Mouse (Mus musculus) embryonic facial prominence, embryonic 13.5 days (tissue): Measurements from ENCODE around the gene Cbfa2t3. TPM values are rescaled to one million over a fixed set of nuclear protein-coding genes. Genes with fewer than 3 reads are reported as not detected.
A peak's percentile ranks its signal among the peaks of the same experiment; 100 is the strongest.

Source experiments
- ATAC-seq: fragments of 200-750 bp; cut with Nextera tagmentation; 2 replicates; pipeline ENCODE4 v1.8.0; 2017; ENCODE audit warnings: low read depth; ENCODE audit not compliant: insufficient number of reproducible peaks, insufficient read depth, low FRiP score, low TSS enrichment
- H3K27ac ChIP-seq: fragments of 300-500 bp; sonication (generic); 2 replicates; pipeline ENCODE4 v1.5.1; 2015; ENCODE audit warnings: moderate library complexity, mild to moderate bottlenecking, inconsistent platforms
- H3K27me3 ChIP-seq: fragments of 300-500 bp; sonication (generic); 2 replicates; pipeline ENCODE4 v1.6.1; 2015; ENCODE audit warnings: mild to moderate bottlenecking, inconsistent platforms
- H3K36me3 ChIP-seq: fragments of 300-500 bp; sonication (generic); 2 replicates; pipeline ENCODE4 v1.6.1; 2015; ENCODE audit warnings: mild to moderate bottlenecking, inconsistent platforms
- H3K4me1 ChIP-seq: fragments of 300-500 bp; sonication (generic); 2 replicates; pipeline ENCODE4 v1.6.1; 2015; ENCODE audit warnings: inconsistent platforms
- H3K4me2 ChIP-seq: fragments of 300-500 bp; sonication (generic); 2 replicates; pipeline ENCODE4 v1.6.1; 2015; ENCODE audit warnings: moderate library complexity, mild to moderate bottlenecking, inconsistent platforms
- H3K4me3 ChIP-seq: fragments of 300-500 bp; sonication (generic); 2 replicates; pipeline ENCODE4 v1.5.1; 2015; ENCODE audit warnings: mild to moderate bottlenecking, inconsistent platforms
- H3K9ac ChIP-seq: fragments of 300-500 bp; sonication (generic); 2 replicates; pipeline ENCODE4 v1.6.1; 2015; ENCODE audit warnings: mild to moderate bottlenecking, inconsistent platforms
- H3K9me3 ChIP-seq: fragments of 300-500 bp; sonication (generic); 2 replicates; pipeline ENCODE4 v1.6.1; 2016; ENCODE audit warnings: inconsistent platforms
- WGBS: fragments of 180-500 bp; shearing (Covaris S2); methylation state at CpG from one replicate; pipeline ENCODE4 v1.1.7; 2015; ENCODE audit warnings: mixed read lengths; 5-methylcytosine and 5-hydroxymethylcytosine counted together
- polyA plus RNA-seq: library from polyadenylated mRNA; unstranded; fragments of >200 nt; fragmentation: Nextera tagmentation; extraction: Ambion mirVana; gene quantifications from 2 replicates; pipeline ENCODE4 v1.2.1, GENCODE M21; 2015

Gene Cbfa2t3
- polyA plus RNA-seq, 1 experiment from 2014 or later = 4.6 TPM

DNA sequence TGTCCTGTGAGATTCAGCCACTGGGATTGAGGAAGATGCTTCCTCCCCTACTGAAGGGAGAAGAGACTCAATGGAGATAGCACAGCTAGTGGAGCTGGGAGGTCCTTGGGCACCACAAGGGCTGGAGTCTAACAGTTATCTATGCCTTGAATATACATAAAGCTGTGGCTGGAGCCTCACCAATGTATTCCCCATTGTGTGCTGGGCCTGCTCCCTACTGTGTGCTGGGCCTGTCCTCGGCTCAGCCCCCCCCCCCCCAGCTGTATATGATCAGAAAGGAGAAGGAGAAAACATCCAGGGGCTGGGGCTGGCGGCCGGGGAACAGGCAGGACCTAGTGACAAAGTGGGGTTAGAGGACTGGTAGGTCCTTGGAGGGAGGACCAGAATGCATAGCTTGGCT is 36.2 kb upstream of the Cbfa2t3 start:
- H3K4me3 ChIP-seq = no peak overlapping the region
- peaks cover 25% of the 10 kb centered on the region for H3K4me1 ChIP-seq
- WGBS = 49% methylated on average over 3 of the region's 3 CpGs
- ATAC-seq = no peak
- H3K9ac ChIP-seq = no peak overlapping the region
- H3K27ac ChIP-seq = no peak overlapping the region
- H3K4me2 ChIP-seq = no peak overlapping the region
- no peaks in the 10 kb centered on the region for H3K9me3 ChIP-seq
- peaks cover 23% of the 10 kb centered on the region for H3K27me3 ChIP-seq
- H3K36me3 ChIP-seq = no peaks in the 10 kb centered on the region

DNA sequence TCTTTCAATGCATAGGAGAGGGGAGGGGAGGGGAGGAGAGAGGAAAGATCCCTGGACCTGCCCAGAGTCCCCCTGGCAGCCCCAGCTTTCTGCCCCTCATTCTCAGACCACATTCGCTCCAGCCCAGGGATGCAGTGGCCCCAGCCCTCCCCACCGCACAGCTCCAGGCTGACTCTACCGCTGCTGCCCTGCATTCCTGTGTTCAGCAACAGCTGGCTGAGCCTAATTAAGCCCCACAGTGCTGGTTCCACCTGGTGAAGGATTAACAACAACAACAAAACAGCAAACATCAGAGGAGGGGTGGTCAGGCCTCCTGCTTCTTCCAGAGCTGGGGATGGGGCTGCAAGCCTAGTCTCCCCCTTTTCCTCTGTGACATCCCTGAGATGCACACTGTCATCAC is 29.7 kb upstream of the Cbfa2t3 start:
- Histone ChIP-seq H3K27ac (no peak overlapping the region), H3K9ac (no peak overlapping the region), H3K9me3 (no peaks in the 10 kb centered on the region), H3K36me3 (no peaks in the 10 kb centered on the region), H3K4me3 (no peak overlapping the region), H3K4me1 (peaks cover 13% of the 10 kb centered on the region; the same call in 1 of the 2 replicates), H3K4me2 (no peak overlapping the region), H3K27me3 (peaks cover 3% of the 10 kb centered on the region; the same call in 1 of the 2 replicates)
- ATAC-seq = no peak
- 7% methylated on average over 3 of the region's 3 CpGs for WGBS

DNA sequence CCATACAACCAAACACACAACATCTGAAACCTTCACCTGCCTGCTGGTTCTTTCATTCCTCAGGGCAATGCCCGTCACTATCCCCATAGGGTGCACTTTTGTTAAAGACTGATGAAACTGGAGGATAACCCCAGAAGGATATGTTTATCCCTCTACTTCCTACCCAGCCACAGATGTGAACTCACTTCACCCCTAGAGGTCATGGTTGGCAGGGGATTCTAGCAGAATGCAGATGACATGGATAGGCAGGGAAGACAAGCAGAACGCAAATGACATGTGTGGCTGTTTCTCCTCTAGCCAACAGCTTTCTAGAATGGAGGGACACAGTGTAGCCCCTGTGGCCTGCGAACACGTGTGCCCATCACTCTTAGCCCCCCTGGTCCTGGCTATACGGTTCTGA is 28.5 kb upstream of the Cbfa2t3 start:
- no peaks in the 10 kb centered on the region for H3K9me3 ChIP-seq
- H3K4me1 ChIP-seq = peaks cover 13% of the 10 kb centered on the region; the same call in 1 of the 2 replicates
- H3K4me3 ChIP-seq = no peak overlapping the region
- H3K27me3 ChIP-seq = peaks cover 6% of the 10 kb centered on the region
- H3K4me2 ChIP-seq = no peak overlapping the region
- WGBS = 60% methylated on average over 5 of the region's 5 CpGs
- ATAC-seq = no peak
- H3K27ac ChIP-seq = no peak overlapping the region
- no peak overlapping the region for H3K9ac ChIP-seq
- no peaks in the 10 kb centered on the region for H3K36me3 ChIP-seq

DNA sequence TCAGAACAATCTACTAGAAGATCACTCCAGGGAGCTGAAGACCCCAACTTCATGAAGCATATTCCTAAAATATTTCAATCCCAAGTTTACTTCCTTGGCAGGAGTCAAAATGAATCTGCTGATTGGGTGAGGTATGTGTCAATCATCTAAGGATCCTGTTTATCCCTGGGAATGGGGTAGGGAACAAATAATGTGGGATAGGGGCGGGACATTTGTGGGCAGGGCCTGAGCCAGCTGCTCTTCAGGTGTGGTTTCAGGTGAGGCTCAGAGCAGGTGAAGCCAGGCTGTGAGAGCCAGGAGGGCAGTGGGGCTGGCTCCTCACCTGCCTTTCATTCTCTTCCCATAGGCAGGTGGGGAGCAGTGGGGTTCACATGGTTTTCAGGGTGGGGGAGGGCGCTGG is 27.9 kb upstream of the Cbfa2t3 start:
- no peak for ATAC-seq
- WGBS = 53% methylated on average over 2 of the region's 2 CpGs
- no peak overlapping the region for H3K27ac ChIP-seq

DNA sequence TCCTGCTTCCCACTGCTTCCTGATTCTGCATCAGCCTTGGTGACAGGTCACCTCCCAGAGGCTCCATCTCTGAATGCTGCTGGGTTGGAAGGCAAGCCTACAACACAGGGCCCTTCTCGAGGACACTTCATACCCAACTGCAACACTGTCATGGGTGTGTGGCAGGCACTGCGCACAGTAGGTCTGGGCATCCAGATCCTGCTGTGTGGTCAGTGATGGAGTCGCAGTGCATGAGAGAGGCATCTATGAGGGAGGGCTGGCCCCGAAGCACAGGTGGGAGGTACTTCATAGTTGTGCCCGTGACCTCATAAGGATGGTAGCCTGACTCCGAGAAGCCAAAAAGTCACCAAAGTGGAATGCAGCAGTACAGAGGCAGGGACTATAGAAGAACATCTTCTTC is 26.3 kb upstream of the Cbfa2t3 start:
- Histone ChIP-seq H3K27ac (no peak overlapping the region), H3K4me3 (no peak overlapping the region), H3K9me3 (no peaks in the 10 kb centered on the region), H3K4me2 (no peak overlapping the region), H3K36me3 (no peaks in the 10 kb centered on the region), H3K4me1 (peaks cover 18% of the 10 kb centered on the region; the same call in 1 of the 2 replicates), H3K9ac (no peak overlapping the region), H3K27me3 (peaks cover 28% of the 10 kb centered on the region)
- WGBS = 90% methylated on average over 6 of the region's 6 CpGs
- ATAC-seq = no peak

More for the DNA sequence above, 27.9 kb upstream of the Cbfa2t3 start:
- Histone ChIP-seq H3K36me3 (no peaks in the 10 kb centered on the region), H3K27me3 (peaks cover 12% of the 10 kb centered on the region), H3K4me1 (peaks cover 13% of the 10 kb centered on the region; the same call in 1 of the 2 replicates), H3K4me2 (no peak overlapping the region), H3K9me3 (no peaks in the 10 kb centered on the region), H3K9ac (no peak overlapping the region), H3K4me3 (no peak overlapping the region)

DNA sequence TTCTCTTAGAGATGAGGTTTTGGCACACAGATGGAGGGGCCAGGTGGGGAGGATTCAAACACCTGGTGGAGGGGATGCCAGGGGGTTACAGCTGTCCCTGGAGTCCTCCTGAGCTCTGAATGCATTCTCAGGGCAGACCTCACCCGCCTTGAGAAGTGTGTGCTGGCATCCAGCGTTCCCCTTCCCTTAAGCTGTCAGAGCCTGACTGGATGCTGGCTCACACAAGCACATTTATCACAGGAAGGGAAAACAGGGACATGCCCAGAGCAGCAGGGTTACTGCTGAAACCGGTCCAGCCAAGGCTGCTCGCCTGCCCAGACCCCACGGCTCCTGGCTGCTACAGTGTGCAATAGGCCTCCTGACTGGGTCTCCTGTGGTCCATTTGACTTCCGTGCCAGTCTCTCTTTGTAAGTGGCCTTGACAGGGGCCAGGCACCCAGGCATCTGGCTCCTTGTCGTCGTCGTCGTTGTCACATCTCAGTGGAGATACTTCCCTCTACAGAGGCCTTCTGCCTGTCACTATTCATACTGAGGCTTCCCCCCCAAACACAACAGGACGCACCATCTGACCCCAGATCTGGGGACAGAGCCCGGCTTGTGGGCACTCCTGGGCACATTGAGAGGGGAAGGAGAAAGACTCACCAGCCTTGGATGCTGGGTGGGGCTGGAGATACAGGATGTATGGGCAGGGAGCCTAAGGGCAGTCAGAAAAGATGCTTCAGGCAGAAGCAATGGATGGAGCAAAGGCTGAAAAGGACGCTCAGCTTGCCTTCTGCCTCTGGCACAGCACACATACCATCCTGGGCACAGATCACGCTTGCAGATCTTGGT is 22.1 kb upstream of the Cbfa2t3 start:
- no peak overlapping the region for H3K27ac ChIP-seq
- peaks cover 53% of the 10 kb centered on the region for H3K27me3 ChIP-seq
- WGBS = 59% methylated on average over 14 of the region's 14 CpGs

DNA sequence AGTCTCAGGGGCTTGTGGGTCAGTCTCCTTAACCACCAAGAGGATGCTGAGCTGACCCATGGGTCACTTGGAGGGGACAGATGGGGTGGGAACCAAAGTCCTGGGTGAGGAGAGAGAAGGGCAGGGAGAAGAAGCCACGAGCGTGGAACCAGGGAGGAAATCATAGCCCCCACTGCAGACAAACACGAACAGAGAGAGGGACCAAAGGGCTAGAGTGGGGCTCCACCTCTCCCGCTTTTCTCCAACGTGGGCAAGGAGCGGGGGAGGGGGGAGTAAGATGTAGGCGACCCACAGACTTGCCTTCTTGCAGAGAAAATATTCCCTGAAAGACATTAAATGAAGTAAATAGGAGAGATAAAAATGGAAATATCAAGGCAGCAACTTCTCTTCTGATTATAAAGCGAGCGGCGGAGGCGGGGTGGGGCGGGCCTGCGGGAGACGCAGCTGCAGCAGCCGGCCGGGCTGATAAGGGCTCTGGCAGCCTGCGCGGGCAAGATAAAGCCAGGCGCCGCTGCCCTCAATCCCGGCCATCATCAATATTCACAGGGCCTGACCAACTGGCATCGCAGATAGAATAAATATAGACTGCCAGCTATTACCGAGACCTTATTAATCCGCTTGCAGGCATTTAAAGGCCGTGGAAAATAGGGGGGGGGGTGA is 21.3 kb upstream of the Cbfa2t3 start:
- H3K27ac ChIP-seq = no peak overlapping the region
- 18% methylated on average over 25 of the region's 25 CpGs for WGBS
- peak overlapping the region; percentile 18 for H3K4me3 ChIP-seq
- peak overlapping the region; percentile 40 for H3K4me2 ChIP-seq
- H3K9me3 ChIP-seq = no peaks in the 10 kb centered on the region
- no peak overlapping the region for H3K9ac ChIP-seq
- H3K4me1 ChIP-seq = peaks cover 18% of the 10 kb centered on the region
- H3K27me3 ChIP-seq = peaks cover 53% of the 10 kb centered on the region
- no peaks in the 10 kb centered on the region for H3K36me3 ChIP-seq
- ATAC-seq = no peak

More for the DNA sequence above, 22.1 kb upstream of the Cbfa2t3 start:
- ATAC-seq = no peak
- H3K9me3 ChIP-seq = no peaks in the 10 kb centered on the region
- no peak overlapping the region for H3K9ac ChIP-seq
- H3K4me2 ChIP-seq = no peak overlapping the region
- H3K36me3 ChIP-seq = no peaks in the 10 kb centered on the region
- peaks cover 18% of the 10 kb centered on the region for H3K4me1 ChIP-seq
- no peak overlapping the region for H3K4me3 ChIP-seq

DNA sequence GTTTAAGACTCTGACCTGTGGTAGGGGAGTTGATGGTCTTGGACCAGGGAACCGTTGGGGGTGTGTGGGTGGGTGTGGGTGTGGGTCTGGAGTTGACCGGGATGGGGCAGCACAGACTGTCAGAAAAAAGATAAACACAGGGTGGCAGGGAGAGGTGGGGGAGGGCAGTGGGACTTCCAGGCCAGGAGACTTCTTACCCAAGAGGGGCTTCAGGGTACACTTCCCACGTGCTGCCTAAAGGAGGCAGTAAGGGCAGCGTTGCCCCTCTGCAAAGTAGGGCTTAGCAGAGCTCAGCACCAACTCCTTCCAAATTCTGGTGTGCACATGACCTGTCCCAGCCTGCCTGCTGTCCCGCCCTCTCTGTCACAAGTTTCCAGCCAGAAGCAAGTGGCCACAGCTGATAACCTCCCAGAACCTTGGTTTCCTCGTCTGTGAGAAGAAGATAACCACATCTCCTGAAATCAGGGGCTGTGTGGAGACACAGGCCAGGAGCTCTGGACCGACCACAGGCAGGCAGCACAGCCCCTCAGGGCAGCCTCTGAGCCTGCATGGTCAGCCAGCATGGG is 20.7 kb upstream of the Cbfa2t3 start:
- peaks cover 53% of the 10 kb centered on the region for H3K27me3 ChIP-seq
- 29% methylated on average over 7 of the region's 7 CpGs for WGBS
- H3K27ac ChIP-seq = no peak overlapping the region
- H3K36me3 ChIP-seq = no peaks in the 10 kb centered on the region
- no peak overlapping the region for H3K4me3 ChIP-seq
- H3K4me2 ChIP-seq = peak overlapping the region; percentile 40; the same call in 1 of the 2 replicates
- H3K9ac ChIP-seq = no peak overlapping the region
- peaks cover 18% of the 10 kb centered on the region for H3K4me1 ChIP-seq
- no peak for ATAC-seq
- H3K9me3 ChIP-seq = no peaks in the 10 kb centered on the region

DNA sequence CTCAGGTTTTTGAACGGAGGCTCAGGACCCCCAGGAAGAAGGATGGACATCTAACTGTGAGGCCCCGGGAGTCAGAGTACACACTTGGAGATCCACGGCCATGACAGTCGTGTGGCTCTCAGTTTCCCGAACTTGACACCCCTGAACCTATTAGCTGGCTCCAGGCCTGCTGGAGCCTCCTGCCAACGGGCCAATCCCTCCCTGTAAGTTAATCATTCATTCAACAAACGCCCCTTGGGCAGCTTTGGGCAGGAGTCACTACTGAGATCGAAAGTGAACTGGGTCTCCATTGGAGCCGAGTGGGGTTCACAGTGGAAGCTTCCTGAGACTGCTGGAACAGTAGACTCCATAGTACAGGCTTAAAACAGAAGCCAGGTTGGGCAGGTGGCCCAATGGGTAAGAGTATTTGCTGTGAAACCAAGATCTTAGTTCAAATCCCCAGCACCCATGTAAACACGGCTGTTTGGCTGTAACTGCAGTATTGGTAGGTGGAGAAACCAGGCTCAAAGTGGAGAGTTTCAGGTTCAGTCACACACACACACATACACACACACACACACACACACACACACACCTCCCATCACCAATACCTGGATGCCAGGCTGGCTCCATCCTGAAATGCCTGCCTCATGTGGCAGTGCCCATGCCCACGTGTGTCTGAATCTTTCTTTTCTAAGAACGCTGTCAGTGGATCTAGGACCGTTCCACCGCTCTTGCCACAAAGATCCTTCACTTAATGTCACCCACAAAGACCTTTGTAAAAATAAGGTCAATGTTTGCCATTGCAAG is 20.0 kb upstream of the Cbfa2t3 start:
- no peak overlapping the region for H3K4me2 ChIP-seq
- H3K4me1 ChIP-seq = peaks cover 18% of the 10 kb centered on the region
- H3K9ac ChIP-seq = no peak overlapping the region
- no peak for ATAC-seq
- peaks cover 53% of the 10 kb centered on the region for H3K27me3 ChIP-seq
- no peak overlapping the region for H3K27ac ChIP-seq
- no peaks in the 10 kb centered on the region for H3K9me3 ChIP-seq
- H3K4me3 ChIP-seq = no peak overlapping the region
- H3K36me3 ChIP-seq = no peaks in the 10 kb centered on the region
- 78% methylated on average over 14 of the region's 14 CpGs for WGBS

DNA sequence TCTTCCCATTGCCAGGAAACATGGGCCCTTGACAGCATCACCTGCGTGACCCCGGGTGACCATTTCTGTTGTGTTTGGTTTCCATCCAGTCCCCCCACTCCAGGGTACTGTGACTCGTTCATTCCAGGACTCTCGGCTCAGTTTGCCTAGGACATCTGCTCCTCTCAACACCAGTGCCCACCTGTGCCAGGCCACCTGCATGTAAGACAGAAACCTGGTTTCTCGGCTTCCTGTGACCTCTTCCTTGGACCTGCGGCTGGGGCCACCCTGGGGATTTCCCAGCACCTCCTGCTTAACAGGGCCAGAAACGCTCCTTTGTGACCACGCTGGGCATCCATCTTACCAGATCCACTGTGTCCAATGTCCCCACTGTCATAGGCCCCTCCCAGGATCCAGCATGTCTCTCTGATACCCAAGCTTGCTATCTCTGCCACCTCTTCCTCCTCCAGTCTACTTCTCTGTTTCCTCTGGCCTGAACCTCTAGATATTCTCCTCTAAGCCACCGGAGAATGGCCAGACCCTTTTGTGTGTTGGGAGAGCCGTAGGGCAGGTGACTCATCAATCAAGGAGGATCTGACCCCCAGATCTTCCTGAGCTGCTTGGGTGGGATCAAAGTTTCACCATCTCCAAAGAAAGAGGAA is 19.1 kb upstream of the Cbfa2t3 start:
- no peak overlapping the region for H3K9ac ChIP-seq
- H3K4me1 ChIP-seq = peaks cover 18% of the 10 kb centered on the region
- ATAC-seq = no peak
- no peak overlapping the region for H3K4me2 ChIP-seq
- no peak overlapping the region for H3K27ac ChIP-seq
- WGBS = 86% methylated on average over 10 of the region's 10 CpGs
- H3K36me3 ChIP-seq = no peaks in the 10 kb centered on the region
- no peaks in the 10 kb centered on the region for H3K9me3 ChIP-seq
- peaks cover 53% of the 10 kb centered on the region for H3K27me3 ChIP-seq
- H3K4me3 ChIP-seq = no peak overlapping the region

DNA sequence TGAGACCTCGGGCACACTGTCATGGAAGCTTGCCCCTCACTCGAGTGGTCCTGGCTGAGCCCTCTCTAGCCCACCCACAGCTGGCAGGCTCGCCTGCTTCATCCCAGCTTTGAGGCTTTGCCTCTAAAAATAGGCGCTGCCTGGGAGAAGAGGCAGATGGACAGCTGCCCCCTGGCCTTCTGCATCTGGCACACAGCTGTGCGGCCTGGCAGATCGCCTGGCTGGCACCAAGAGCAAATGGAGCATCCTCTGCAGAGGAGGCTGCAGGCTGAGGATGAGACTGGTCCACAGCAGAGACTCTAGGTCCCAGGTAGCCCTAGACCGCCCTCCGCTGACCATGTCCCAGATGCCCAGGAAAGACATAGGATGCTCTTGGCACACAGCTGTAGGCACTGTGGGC is 17.7 kb upstream of the Cbfa2t3 start:
- Histone ChIP-seq H3K4me2 (no peak overlapping the region), H3K36me3 (no peaks in the 10 kb centered on the region), H3K9me3 (no peaks in the 10 kb centered on the region), H3K4me3 (no peak overlapping the region), H3K4me1 (peaks cover 18% of the 10 kb centered on the region), H3K27me3 (peaks cover 41% of the 10 kb centered on the region), H3K27ac (no peak overlapping the region), H3K9ac (no peak overlapping the region)
- 63% methylated on average over 8 of the region's 8 CpGs for WGBS
- ATAC-seq = no peak
